Mouse (Mus musculus) right cerebral cortex, postnatal 36 days (tissue): ENCODE measurements at regions not wholly inside any gene's neighbourhood (a gene's known extent, or its start where the extent isn't known, plus 50 kb on each side); places are given as distances from the start of the nearest gene placed in this dataset.
"Not testable (repeated sequence)": the region's sequence is repeated elsewhere in the genome, so short reads cannot be mapped to it uniquely, and the experiment has no call there.

Source experiments
- DNase-seq, 2 experiments: peaks; one replicate each; pipeline ENCODE4 v3.0.0; 2022; ENCODE audit warnings: low spot score in 2 of 2, mixed read lengths in 1 of 2

GRCm38 (mm10) chr19:18033599-18033998 is 196.2 kb upstream of the Pcsk5 start:
- DNase-seq: no peak

DNA sequence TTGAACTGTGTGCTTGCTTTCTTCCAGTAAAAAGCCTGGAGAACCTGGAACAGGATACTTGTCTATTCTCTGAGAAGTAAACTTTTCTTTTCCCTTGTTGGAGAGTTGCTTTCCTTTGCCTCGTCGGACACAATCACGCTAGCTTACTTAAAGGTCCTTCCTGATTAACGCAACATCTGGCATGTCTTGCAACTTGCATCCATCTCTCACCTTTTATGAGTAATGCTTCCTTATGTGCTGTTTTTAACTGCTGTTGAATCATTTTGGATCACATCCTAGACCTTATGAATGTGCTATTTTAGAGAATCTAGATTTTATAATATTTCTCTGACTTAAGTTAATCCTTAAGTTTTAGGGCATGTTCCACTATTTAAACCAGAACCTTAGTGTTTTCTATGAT is 188.4 kb upstream of the Pcsk5 start:
- no peak for DNase-seq

GRCm38 (mm10) chr19:18020351-18020750 is 182.9 kb upstream of the Pcsk5 start:
- DNase-seq: no peak

- DNase-seq: no peak
Observed at GRCm38 (mm10) chr19:18015371-18015770, 177.9 kb upstream of the Pcsk5 start.

- DNase-seq: peak in 1 of 2 experiments; percentile 3
Observed at GRCm38 (mm10) chr19:18012029-18012428, 174.6 kb upstream of the Pcsk5 start.

GRCm38 (mm10) chr19:17997561-17997960 is 160.1 kb upstream of the Pcsk5 start:
- DNase-seq: no peak

GRCm38 (mm10) chr19:17983416-17983815 is 146.0 kb upstream of the Pcsk5 start:
- DNase-seq: peak; percentile 32 to 47

DNA sequence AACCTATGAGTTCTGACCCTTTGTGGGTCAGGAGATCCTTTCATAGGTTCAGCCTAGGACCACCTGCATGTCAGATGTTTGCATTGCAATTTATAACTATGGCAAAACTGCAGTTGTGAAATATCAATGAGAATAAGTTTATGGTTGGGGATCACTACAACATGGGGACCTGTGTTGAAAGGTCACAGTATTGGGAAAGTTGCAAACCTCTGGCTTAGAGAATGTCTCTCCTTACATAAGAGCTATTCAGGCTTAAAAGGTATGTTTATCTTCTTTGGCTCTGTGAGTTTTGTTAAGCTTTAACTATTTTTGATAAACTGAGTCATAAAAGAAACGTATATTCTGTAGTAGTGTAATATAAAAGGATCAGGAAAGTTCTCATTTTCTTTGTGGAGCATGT is 128.1 kb upstream of the Pcsk5 start:
- DNase-seq: no peak

DNA sequence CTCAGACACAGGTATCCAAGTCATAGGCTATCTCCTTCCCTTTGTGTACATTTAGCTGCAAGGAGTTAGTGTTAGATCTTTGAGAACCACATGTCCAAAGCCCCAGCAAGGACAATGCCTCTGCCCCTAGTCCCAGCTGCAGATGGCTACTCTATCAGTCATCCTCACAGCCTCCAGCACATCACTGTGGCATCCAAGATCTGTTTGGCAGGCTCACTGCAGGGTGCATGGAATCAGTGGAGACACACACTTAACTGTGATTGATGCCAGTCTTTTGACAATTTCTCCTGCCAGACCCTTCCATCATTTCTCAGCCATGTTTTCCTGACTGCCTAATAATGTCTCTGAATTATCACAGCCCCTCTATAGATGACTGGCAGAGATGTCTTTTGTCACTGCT is 121.0 kb upstream of the Pcsk5 start:
- no peak for DNase-seq

GRCm38 (mm10) chr19:17932665-17933064 is 95.2 kb upstream of the Pcsk5 start:
- DNase-seq: no peak

GRCm38 (mm10) chr19:17927121-17927520 is 89.7 kb upstream of the Pcsk5 start:
- DNase-seq: not testable (repeated sequence)

GRCm38 (mm10) chr19:17907579-17907978 is 70.1 kb upstream of the Pcsk5 start:
- DNase-seq: no peak

- DNase-seq: no peak
Observed at GRCm38 (mm10) chr19:17904120-17904519, 66.7 kb upstream of the Pcsk5 start.

GRCm38 (mm10) chr19:17892615-17893014 is 55.2 kb upstream of the Pcsk5 start:
- DNase-seq: no peak
